8 mouse cellular contexts compared by ENCODE assay signal in genomic region chr3:79287699-79288458, GRCm38 (mm10). TPM values are rescaled to one million over a fixed set of nuclear protein-coding genes. Genes with fewer than 3 reads are reported as not detected.
A peak's percentile ranks its signal among the peaks of the same experiment; 100 is the strongest.
DNase-seq lines count a peak whose midpoint lies in the region; ATAC-seq and TF ChIP-seq lines count a peak whose summit lies in the region.

No protein-coding gene starts in this region.

- H3K27me3 ChIP-seq in lung, embryonic 14.5 days (ENCODE audit: insufficient read depth, low read length) = no peaks in the 10 kb centered on the region
- H3K27me3 ChIP-seq in embryonic facial prominence, embryonic 10.5 days (replicated peaks; ENCODE audit: low read depth, poor library complexity, severe bottlenecking) = peaks cover 15% of the 10 kb centered on the region
- no peaks in the 10 kb centered on the region for H3K27me3 ChIP-seq in limb, embryonic 14.5 days (ENCODE audit: control insufficient read depth, insufficient read depth, low read length)
- H3K27me3 ChIP-seq in neural tube, embryonic 15.5 days (replicated peaks) = 0 out of 2 replicates have a peak, but pooled peaks cover 3% of the 10 kb centered on the region

- peaks cover 14% of the 10 kb centered on the region; the same call in 1 of the 2 replicates for H3K4me1 ChIP-seq in lung, embryonic 14.5 days (ENCODE audit: insufficient read depth)
- H3K4me1 ChIP-seq in embryonic facial prominence, embryonic 10.5 days = peaks cover 44% of the 10 kb centered on the region
- peaks cover 31% of the 10 kb centered on the region for H3K4me1 ChIP-seq in limb, embryonic 14.5 days (ENCODE audit: control insufficient read depth, insufficient read depth, low read length)
- peaks cover 37% of the 10 kb centered on the region for H3K4me1 ChIP-seq in neural tube, embryonic 15.5 days

- H3K4me2 ChIP-seq in lung, embryonic 14.5 days = peak overlapping the region; percentile 89
- H3K4me2 ChIP-seq in limb, embryonic 14.5 days (replicated peaks; ENCODE audit: low read depth, low read length, severe bottlenecking) = peak overlapping the region; percentile 70
- peak overlapping the region; percentile 82 for H3K4me2 ChIP-seq in neural tube, embryonic 15.5 days

- TF ChIP-seq CTCF in lung, embryonic 14.5 days (IDR thresholded peaks at IDR 0.05; ENCODE audit: low read depth) = no peak

- H3K4me3 ChIP-seq in lung, embryonic 14.5 days (ENCODE audit: low read depth, low read length) = peak overlapping the region; percentile 90
- peak overlapping the region; percentile 93 for H3K4me3 ChIP-seq in embryonic facial prominence, embryonic 10.5 days
- peak overlapping the region; percentile 86 for H3K4me3 ChIP-seq in limb, embryonic 14.5 days (replicated peaks; ENCODE audit: low read length)
- peak overlapping the region; percentile 86 for H3K4me3 ChIP-seq in neural tube, embryonic 15.5 days (replicated peaks)

- ATAC-seq in lung, embryonic 14.5 days (ENCODE audit: insufficient read depth) = peak; percentile 1; the same call in 1 of the 2 replicates
- ATAC-seq in limb, embryonic 14.5 days (ENCODE audit: low FRiP score, low read depth) = no peak
- peak; percentile 1; the same call in 1 of the 2 replicates for ATAC-seq in neural tube, embryonic 15.5 days (ENCODE audit: low FRiP score)
- ATAC-seq in erythroid progenitor cell, adult 5-6 weeks (replicated peaks; ENCODE audit: low FRiP score, poor library complexity, severe bottlenecking) = no peak

- DNase-seq in lung, embryonic 14.5 days = peak; percentile 61
- DNase-seq in lung, postnatal 10 days = no peak
- DNase-seq in embryonic facial prominence, embryonic 10.5 days (ENCODE audit: low spot score) = no peak
- peak; percentile 15 for DNase-seq in heart, postnatal 4 days
- DNase-seq in limb, embryonic 14.5 days (ENCODE audit: low spot score) = peak; percentile 10
- no peak for DNase-seq in right cerebral cortex, postnatal 4 days

- no peaks in the 10 kb centered on the region for H3K36me3 ChIP-seq in lung, embryonic 14.5 days (ENCODE audit: insufficient read depth)
- H3K36me3 ChIP-seq in embryonic facial prominence, embryonic 10.5 days (replicated peaks) = no peaks in the 10 kb centered on the region
- no peaks in the 10 kb centered on the region for H3K36me3 ChIP-seq in limb, embryonic 14.5 days (ENCODE audit: control insufficient read depth, insufficient read depth, low read length)
- no peaks in the 10 kb centered on the region for H3K36me3 ChIP-seq in neural tube, embryonic 15.5 days

- H3K9me3 ChIP-seq in lung, embryonic 14.5 days (ENCODE audit: low read depth, low read length) = no peaks in the 10 kb centered on the region
- H3K9me3 ChIP-seq in embryonic facial prominence, embryonic 10.5 days = no peaks in the 10 kb centered on the region
- no peaks in the 10 kb centered on the region for H3K9me3 ChIP-seq in limb, embryonic 14.5 days (ENCODE audit: control insufficient read depth, low read length)
- H3K9me3 ChIP-seq in neural tube, embryonic 15.5 days (replicated peaks) = no peaks in the 10 kb centered on the region

- TF ChIP-seq POLR2A in limb, embryonic 14.5 days (IDR thresholded peaks at IDR 0.05; ENCODE audit: borderline replicate concordance, extremely low read depth, insufficient read depth, insufficient read length) = no peak

- WGBS in lung, embryonic 14.5 days = 12% methylated on average over 17 of the region's 17 CpGs
- WGBS in embryonic facial prominence, embryonic 10.5 days = 13% methylated on average over 17 of the region's 17 CpGs
- 14% methylated on average over 17 of the region's 17 CpGs for WGBS in limb, embryonic 14.5 days
- 19% methylated on average over 17 of the region's 17 CpGs for WGBS in neural tube, embryonic 15.5 days

- peak overlapping the region; percentile 89 for H3K9ac ChIP-seq in lung, embryonic 14.5 days
- H3K9ac ChIP-seq in limb, embryonic 14.5 days (ENCODE audit: low read depth, low read length, severe bottlenecking) = peak overlapping the region; percentile 97
- H3K9ac ChIP-seq in neural tube, embryonic 15.5 days (replicated peaks) = peak overlapping the region; percentile 89

- no peak overlapping the region for H3K27ac ChIP-seq in lung, embryonic 14.5 days (ENCODE audit: low read depth)
- peak overlapping the region; percentile 97 for H3K27ac ChIP-seq in embryonic facial prominence, embryonic 10.5 days (replicated peaks)
- H3K27ac ChIP-seq in limb, embryonic 14.5 days (replicated peaks; ENCODE audit: low read depth, low read length) = peak overlapping the region; percentile 98
- peak overlapping the region; percentile 92 for H3K27ac ChIP-seq in neural tube, embryonic 15.5 days (replicated peaks)

RNA-seq across cellular contexts. Expression of gene Rapgef2, which starts 1.6 kb away (rescaled TPM):
- 8.7 and 10.1 TPM in 2 replicates for polyA plus RNA-seq in lung, embryonic 14.5 days (2014; fragmentation: Nextera tagmentation; extraction: Ambion mirVana)
- 5.0 and 5.8 TPM in 2 replicates for polyA plus RNA-seq in embryonic facial prominence, embryonic 10.5 days (2016; fragmentation: Nextera tagmentation; extraction: Ambion mirVana)
- 10 to 100 TPM; 37.0 to 40.6 TPM for total RNA-seq in heart, postnatal 4 days (2021)
- polyA plus RNA-seq in limb, embryonic 14.5 days (2012; rRNA removed) = 12.5 and 13.7 TPM in 2 replicates
- polyA plus RNA-seq in limb, embryonic 14.5 days (2014; fragmentation: Nextera tagmentation; extraction: Ambion mirVana) = 7.6 and 8.8 TPM in 2 replicates
- 10.9 and 11.2 TPM in 2 replicates for polyA plus RNA-seq in neural tube, embryonic 15.5 days (2015; fragmentation: Nextera tagmentation; extraction: Ambion mirVana)
- 2.1 and 7.6 TPM in 2 replicates for total RNA-seq in erythroid progenitor cell, adult 5-6 weeks (2015; ENCODE audit: low replicate concordance)
- total RNA-seq in erythroid progenitor cell, adult 5-6 weeks (2017; ENCODE audit: low replicate concordance) = 0.38 and 2.8 TPM in 2 replicates

RNA-seq across cellular contexts. Expression of gene Gm17359, which starts 48.6 kb away (rescaled TPM):
- not detected in 2 replicates for polyA plus RNA-seq in lung, embryonic 14.5 days (2014; fragmentation: Nextera tagmentation; extraction: Ambion mirVana)
- 0.10 TPM in 1 of 2 replicates, not detected in the other for polyA plus RNA-seq in embryonic facial prominence, embryonic 10.5 days (2016; fragmentation: Nextera tagmentation; extraction: Ambion mirVana)
- total RNA-seq in heart, postnatal 4 days (2021) = not detected
- polyA plus RNA-seq in limb, embryonic 14.5 days (2012; rRNA removed) = 0.08 TPM in 1 of 2 replicates, not detected in the other
- polyA plus RNA-seq in limb, embryonic 14.5 days (2014; fragmentation: Nextera tagmentation; extraction: Ambion mirVana) = not detected in 2 replicates
- polyA plus RNA-seq in neural tube, embryonic 15.5 days (2015; fragmentation: Nextera tagmentation; extraction: Ambion mirVana) = not detected in 2 replicates
- total RNA-seq in erythroid progenitor cell, adult 5-6 weeks (2015; ENCODE audit: low replicate concordance) = not detected in 2 replicates
- not detected in 2 replicates for total RNA-seq in erythroid progenitor cell, adult 5-6 weeks (2017; ENCODE audit: low replicate concordance)

Comparison
In these comparisons a context has a peak if more than half of its experiments do, and no peak if none do; other contexts are left out.
1. DNase-seq: peak in lung, embryonic 14.5 days (single experiment), heart, postnatal 4 days (single experiment) and limb, embryonic 14.5 days (single experiment); none in lung, postnatal 10 days (single experiment), embryonic facial prominence, embryonic 10.5 days (single experiment) and right cerebral cortex, postnatal 4 days (single experiment).
2. ATAC-seq: peak in lung, embryonic 14.5 days (single experiment) and neural tube, embryonic 15.5 days (single experiment); none in limb, embryonic 14.5 days (single experiment) and erythroid progenitor cell, adult 5-6 weeks (single experiment).
3. Peak in every context shown above with its lines, with median percentiles within 50 percentile points of each other: H3K4me2 ChIP-seq, H3K4me3 ChIP-seq and H3K9ac ChIP-seq.